Mouse (Mus musculus): Measurements from ENCODE around the gene Rsad2.

DNA sequence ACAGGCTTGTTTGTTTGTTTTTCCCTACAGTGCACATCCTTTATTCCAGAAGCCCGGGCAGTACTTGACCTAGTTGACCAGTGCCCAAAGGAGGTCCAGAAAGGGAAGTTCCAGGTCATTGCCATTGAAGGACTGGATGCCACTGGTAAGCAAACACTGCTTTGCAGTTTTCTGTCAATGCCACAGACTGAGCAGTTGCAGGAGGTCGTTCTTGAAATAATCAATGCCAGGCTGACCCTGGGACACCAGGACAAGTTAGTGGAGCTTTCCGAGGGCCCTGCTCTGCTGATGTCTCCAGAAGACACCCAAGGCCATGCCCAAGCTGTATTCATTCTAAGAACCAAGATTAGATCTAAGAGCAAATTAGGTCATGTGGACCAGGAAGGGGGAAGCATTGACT, 15.1 kb upstream of the Rsad2 start:
- TF ChIP-seq POLR2A (IDR thresholded peaks at IDR 0.05; ENCODE audit: control insufficient read depth, extremely low read depth, insufficient read depth, low read length, poor library complexity) (no peak), CTCF (IDR thresholded peaks at IDR 0.05; ENCODE audit: borderline replicate concordance, control insufficient read depth, extremely low read depth, insufficient read depth, low read length, poor library complexity) (no peak)
